Mouse (Mus musculus) mesoderm, embryonic 11.5 days (tissue): ENCODE measurements at regions not wholly inside any gene's neighbourhood (a gene's known extent, or its start where the extent isn't known, plus 50 kb on each side); places are given as distances from the start of the nearest gene placed in this dataset.
A peak's percentile ranks its signal among the peaks of the same experiment; 100 is the strongest.
"Not testable (repeated sequence)": the region's sequence is repeated elsewhere in the genome, so short reads cannot be mapped to it uniquely, and the experiment has no call there.

Source experiments
- DNase-seq: peaks from one replicate; pipeline ENCODE4 v3.0.0-alpha.2; 2012; ENCODE audit warnings: low read depth, low spot score

DNA sequence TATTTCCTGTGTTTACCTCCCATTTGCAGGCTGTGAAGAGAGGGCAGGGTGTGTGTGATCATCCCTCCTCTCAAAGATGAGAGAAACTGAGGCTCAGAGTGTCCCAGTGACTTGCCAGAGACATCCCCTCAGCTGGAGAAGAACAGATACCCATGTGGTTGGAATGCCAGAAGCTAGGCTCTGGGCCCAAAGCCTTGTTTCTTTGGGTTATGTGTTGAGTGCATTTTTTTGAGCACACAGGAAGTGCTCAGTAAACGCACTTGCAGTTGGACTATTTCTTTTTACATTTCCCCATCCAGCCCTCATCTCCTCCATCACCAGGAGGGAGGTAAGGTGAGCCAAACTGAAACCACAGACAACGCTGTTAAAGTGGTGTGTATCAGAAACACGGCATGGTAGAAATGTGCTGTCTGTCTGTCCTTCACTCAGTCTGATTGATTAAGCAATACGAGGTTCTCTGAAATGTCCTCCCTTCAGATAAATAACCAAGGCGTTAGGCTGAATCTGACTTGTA is 341.8 kb upstream of the 3110018I06Rik start:
- DNase-seq: no peak

DNA sequence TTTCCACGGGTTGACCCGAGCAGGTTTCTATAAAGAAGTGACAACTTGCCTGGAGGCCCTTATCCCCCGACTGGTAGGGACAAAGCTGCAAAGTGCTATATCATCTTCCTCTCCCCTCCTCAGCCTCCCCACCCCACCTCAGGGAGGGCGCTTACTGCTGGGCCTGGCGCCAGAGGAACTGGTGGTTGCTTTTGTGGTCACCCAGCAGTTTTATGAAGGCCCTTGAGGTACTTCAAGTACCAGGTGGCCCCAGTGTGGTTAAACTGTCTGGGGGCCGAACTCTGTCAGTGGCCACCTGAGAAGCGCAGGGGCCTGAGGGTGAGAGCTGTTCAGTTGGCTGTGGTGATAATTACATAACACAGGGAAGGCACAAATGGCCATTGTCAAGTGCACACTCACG is 340.0 kb upstream of the 3110018I06Rik start:
- no peak for DNase-seq

DNA sequence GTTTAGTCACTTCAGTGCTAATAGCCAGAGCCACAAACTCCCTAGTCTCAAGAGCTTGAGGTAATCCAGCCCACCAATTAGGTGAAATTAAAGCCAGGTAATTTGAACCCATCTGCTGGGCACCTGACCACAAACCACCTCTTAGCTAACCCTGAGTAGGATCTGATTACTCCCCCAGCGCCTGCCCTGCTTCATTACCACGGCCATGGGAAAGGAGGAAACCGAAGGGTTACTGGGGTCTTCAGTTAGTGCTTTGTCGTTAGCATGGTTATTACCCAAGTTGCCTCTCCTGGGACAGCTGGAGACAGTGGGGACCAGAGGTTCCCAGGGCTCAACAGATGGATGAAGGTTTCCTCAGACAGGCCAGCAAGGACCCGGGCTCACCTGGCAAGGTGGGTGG is 337.3 kb upstream of the 3110018I06Rik start:
- DNase-seq: no peak

DNA sequence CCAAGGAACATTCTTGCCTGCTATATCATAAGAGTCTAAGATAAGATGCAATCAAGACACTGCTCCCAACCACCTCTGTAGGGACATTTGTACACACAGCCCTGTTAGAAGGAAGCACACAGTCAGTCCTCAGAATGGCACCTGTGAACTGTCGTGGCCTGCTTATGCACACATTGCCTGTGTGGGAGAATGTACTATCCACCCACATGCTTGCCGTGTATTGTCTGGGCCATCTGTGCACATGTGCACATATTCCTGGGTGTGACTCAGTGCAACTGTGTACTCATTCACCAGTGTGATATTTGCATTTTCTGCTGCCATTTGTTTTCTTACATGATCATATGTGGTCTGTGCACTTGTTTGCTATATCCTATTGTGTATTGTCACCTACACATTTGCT is 333.8 kb upstream of the 3110018I06Rik start:
- DNase-seq: no peak

DNA sequence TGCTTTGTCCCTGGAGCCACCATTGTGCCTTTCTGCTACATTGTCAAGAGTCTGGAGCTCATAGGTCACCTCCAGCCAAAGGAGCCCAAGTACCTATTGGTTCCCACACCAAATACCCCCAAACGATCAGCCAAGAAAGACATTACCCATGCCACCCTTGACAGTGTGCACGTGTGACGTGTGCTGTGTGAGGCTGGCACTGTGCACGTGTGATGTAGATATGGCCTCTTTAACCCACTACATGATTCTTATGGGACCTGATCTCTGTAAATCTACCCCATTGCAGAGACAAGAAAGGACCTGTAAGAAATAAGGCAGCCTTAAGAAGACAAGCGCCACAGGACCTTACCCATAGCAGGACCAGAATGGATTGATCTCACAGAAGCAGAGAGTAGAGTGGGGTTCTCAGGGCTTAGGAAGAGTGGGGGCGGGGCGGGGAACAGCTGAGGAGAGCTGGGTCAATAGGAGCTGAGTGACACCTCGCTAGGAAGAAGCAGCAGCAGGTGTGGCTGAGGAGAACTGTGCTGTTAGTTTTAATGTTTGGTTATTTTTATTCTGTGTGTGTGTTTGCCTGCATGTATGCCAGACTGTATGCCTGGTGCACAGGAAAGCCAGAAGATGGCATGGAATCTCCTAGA is 331.5 kb upstream of the 3110018I06Rik start:
- no peak for DNase-seq

DNA sequence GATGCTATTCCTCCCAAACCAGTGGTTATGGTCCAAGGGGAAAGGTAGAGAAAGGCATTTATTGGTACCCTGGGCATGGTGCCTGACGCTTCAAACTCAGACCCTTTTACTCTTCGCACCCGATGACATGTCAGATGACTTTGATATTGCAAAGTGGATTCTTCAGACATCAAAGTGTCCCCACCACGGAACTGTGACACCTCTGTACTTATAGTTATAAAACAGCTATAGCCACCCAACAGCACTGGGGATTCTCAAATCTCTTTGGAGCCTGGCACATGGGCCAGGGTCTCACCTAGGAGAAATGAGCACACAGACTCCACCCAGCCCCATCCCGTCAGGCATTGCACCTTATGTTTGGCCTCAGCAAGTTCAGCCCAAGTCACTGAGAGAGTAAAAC is 329.3 kb upstream of the 3110018I06Rik start:
- DNase-seq: no peak

DNA sequence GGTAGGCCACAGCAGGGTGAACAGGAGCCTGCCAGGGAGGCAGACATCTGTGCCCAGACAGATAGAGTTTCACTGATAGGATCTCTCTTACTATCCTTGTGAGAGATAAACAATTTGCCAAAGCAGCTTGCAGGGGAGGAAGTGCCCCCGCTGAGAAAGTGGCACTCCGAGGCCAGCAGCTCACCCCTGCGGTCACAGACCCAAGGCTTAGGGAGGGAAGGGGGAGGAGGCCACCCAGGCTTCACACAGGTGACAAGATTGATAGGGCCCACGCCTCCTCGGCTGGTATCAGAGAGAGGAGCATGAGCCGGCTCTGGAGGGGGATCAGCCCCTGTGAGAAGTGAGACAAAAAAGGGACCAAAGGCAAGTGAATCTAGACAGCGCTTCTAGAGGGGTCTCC is 328.3 kb upstream of the 3110018I06Rik start:
- peak; percentile 40 for DNase-seq

DNA sequence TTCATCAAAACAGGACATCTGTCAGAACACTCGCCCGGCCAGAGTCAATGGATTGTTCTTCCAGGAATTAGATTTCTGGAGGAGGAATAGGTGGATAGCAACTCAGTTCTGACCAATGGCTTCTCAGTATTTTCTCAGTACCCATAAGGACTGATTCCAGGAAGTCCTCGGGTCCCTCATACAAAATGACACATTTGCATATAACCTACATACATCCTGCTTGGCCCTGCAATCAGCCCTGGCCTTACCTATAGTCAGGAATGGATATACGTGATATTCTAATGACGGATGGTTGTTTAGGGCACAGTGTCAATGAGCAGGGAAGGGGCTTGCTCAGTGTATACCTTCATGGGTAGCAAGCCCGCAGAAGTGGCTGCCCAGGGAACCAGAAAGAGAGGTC is 327.8 kb upstream of the 3110018I06Rik start:
- no peak for DNase-seq

DNA sequence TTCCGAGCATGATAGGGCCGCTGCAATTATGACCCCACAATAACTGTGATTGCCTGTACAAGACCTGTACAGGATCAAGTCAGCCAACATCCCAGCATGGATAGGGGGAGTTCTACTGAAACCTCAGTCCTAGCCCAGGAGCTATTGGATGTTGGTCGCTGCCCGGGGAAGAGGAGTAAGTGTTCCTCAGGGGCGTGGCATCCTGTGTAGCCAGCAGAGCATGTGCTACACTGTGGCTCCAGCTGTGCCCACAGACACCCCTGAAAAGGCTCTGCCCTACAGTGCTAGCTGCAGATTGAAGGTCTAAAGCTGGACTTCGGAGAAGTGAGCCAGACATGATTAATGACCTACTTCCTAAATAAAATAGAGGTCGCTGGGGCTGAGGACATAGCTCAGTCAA is 317.5 kb upstream of the 3110018I06Rik start:
- no peak for DNase-seq

DNA sequence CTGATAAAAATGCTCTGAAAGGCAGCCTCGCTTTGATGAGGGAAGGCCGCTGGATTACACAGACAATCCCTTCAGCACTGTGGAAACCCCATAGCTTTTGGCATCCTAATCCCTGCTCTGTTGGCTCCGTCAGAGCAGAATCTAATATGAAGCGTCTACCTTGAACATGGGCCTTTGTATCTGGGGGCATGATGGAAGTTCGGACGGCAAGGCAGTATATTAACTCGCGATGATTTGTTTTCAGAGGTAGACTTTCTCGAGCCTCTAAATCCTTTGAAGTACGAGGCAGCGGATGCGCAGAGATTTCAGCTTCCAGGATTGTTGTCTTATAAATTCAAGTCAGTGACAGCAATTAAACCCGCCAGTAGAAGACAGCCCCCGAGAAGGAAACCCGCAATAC is 316.8 kb upstream of the 3110018I06Rik start:
- DNase-seq: no peak

DNA sequence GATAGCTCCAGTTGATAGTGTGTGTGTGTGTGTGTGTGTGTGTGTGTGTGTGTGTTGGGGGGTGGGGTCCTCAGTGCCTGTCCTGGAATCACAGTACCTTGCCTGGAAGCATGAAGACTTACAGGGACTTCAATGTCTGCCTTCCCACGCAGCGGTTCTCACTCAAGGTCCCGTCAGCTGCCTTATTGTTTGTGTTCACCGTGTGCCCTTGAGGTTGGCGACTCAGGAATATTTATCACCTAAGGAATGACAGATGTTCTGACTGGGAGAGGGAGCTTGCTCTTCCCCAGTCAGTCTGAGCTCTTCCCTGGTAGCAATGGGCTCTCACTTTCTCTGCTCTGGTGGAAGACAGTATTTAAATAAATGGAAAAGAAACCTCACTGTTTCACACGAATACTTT is 309.8 kb upstream of the 3110018I06Rik start:
- no peak for DNase-seq

DNA sequence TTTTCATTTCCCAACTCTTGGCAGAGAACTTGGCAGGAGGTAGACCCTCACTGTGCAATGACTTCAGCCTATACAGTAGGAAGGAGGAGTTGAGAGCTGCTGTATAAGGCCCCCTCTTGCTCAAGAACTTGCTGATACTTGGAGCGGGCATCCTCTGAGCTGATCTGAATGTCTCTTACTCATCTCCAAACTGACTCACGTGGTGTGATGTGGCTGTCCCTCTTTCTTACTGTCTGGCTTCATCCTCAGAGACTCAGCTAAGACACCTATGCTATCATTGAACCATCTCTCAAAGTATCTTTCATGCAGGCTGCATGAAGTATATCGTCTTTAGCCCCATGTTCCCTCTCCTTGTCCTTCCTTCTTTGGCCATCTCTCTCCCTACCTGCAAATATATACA is 307.9 kb upstream of the 3110018I06Rik start:
- DNase-seq: no peak

DNA sequence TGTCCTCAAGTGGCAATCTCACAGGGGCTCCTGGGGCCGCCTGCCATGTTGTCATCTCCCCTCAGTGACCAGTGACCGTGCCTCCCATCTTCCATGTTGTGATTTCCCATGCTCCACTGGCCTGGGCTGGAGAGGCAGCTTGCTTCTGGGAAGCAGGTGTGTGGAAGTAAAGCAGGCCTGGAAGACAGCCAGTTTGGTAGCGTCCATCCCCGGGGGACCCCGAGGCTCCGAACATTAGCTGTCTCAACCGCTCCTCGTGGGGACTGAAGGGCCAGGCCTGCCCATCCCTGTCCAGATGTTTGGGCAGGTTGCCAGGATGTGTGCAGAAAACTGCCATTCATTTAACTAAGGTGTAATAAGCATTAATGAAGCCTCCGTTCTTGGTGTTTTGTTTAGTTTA is 307.1 kb upstream of the 3110018I06Rik start:
- no peak for DNase-seq

DNA sequence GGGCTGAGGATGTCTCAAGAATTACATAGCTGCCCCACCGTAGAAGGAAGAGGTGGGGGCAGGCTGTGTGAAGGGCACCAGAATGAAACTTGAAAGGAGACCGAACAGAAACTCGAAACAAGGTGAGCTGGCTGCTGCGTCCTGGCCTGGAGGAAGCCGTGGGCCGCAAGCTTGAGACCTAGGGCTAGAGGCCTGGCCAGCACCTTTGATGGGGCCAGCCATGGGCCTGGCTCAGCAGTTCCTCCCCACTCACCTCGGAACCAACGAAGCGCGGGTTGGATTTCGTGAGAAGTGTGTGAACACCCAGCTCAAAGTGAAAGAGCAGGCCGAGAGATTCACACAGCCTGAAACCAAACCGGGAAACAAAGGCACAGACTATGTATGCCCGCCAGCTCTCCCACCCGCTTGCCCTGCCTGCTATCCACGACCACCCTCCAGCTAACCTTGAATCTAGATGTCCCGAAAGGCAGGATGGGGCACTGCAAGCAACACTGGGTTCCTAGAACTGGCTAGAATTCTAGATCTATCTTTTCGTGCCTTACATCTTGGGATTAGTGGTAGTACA is 306.3 kb upstream of the 3110018I06Rik start:
- no peak for DNase-seq

DNA sequence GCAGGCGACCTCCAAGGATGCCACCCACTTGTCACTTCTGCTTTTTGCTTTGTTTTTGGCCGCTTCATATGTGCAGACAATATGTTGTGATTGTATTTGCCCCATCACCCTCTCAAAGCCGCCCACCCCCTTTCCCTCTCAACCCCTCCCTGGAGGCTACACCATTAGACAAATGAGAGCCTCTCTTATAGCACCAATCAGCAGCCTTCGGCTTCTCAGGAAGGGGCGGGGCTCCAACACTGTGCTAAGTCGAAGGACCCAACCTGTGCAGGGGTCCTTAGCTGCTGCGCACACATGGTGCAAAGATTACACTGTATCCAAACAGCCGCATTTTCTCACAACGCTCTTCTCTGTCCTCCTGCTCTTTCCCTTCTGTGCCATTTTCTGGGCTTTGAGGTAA is 305.1 kb upstream of the 3110018I06Rik start:
- no peak for DNase-seq

DNA sequence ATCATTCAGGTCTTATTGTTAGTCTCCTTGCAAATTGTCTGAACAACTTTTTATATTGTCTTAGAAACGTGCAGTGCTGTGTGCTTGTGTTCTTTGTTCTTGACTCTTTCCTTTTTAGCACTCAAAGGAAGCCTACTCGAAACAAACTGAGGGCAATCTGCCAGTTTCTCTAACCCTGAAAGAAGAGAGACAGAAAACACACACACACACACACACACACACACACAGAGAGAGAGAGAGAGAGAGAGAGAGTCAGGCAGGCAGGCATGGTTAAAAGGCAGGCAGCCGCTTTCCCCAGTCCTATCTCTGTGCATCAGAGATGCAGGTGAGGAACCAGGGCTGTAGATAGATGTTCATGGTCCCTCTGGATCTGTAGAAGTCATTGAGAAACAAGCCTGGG is 304.0 kb upstream of the 3110018I06Rik start:
- no peak for DNase-seq

DNA sequence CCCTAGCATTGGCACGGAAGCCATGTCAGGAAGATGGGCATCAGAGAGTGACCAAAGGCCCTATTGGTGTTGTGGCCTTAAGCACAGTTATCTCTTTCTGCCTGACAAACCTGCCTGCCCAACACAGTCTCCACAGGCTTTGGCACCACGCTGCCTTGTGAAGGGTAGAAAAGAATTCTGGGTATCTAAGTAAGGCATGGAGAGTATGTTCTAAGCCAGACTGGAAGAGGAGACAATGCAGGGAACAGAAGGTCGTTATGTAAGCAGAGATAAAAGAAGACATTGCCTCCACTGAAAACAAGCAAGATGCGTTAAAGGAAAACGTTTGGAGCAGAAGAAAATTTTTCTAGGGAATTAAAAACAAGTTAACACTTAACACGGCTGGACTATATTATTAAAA is 302.1 kb upstream of the 3110018I06Rik start:
- DNase-seq: no peak

DNA sequence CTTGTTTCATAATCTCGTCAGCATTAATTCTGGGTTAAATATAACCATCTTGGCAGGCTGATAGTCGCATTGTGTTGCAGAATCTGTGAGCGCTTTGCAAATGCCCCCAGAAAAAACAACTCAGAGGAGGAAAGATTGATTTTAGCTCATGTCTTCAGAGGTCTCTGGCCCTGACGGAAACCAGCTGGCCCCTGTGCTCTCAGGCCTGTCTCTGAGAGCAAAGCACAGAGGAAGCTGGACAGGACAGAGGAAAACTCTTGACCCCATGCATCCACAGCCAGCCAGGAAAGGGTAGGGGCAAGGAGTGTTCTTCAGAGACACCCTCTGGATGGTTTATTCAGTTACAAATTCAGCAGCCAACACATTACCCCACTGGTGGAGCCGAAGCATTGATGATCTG is 300.4 kb upstream of the 3110018I06Rik start:
- no peak for DNase-seq

DNA sequence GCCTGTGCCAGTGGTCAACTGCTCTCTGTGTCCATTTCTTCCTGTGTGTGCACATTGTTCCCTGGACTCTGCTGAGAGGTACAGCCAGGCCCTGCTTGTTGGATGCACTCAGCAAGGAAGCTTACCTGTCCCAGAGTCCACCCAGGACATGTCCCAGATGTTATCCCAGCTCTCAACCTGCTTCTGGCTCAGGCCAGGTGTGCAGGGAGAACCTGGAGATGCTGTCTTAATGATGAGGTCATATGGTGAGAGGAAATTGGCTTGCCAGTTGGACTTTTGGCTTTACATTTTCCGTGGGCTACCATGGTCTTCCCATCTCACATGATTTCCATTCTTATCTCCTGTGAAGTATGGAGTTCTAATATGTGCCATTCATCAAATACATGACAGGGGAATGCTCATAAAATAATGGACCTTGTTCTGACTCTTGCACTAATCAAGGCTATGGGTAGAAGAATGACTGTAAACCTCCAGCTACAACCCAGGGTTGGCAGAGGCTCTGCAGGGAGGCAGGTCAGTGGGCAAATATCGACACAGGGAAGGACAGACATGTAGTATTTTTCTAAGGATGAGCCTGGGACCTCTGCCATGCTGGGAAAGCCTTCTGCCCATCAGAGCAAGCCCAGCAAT is 289.9 kb upstream of the 3110018I06Rik start:
- DNase-seq: no peak

DNA sequence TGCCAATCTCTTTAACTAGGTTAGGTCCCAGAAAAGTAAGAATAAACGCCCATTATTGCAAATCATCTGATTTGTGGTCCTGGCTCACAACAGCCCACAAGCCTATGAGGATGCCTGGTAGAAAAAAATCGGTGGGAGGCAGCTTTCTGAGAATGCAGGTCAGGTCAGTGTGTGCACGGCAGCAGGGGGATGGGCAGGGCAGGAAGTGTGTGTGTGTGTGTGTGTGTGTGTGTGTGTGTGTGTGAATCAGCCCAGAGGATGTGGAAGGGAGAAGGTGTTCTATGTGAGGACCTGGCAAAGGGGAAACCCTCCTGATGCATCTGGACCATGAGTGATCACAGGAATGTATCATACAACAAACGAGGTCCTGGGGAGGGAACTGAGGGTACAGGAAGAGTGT is 287.5 kb upstream of the 3110018I06Rik start:
- DNase-seq: no peak

DNA sequence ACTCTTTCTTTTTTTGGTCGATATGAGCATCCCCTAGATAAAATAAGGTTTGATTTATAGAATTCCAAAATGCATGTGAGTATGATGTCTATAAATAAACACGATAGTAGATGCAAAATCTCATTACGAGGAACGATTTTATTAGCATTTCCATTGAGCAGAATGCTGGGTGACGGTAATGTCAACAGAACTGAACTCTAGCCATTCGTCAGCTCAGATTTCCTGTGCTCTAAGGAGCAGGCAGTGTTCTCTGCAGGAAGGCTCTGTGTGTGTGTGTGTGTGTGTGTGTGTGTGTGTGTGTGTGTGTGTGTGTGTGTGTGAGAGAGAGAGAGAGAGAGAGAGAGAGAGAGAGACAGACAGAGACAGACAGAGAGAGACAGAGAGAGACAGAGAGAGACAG is 279.6 kb upstream of the 3110018I06Rik start:
- DNase-seq: not testable (repeated sequence)

DNA sequence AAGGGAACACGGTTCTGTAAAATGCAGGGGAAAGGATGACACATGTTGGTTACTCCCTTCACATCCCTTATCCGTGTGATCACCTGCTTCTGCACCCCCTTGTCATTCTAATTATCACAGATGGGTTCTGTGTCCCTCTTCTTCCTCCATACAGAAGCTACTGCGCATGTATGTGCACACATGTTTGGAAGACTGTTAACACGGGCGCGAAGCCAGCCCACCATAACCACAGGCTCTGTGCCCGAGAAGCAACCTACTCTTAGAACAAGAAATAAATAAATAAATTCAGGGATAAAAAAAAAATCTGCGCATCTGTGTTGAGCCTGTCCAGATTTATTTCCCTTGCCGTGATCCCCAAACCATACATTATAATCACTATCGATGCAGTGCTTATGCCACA is 275.6 kb upstream of the 3110018I06Rik start:
- no peak for DNase-seq

DNA sequence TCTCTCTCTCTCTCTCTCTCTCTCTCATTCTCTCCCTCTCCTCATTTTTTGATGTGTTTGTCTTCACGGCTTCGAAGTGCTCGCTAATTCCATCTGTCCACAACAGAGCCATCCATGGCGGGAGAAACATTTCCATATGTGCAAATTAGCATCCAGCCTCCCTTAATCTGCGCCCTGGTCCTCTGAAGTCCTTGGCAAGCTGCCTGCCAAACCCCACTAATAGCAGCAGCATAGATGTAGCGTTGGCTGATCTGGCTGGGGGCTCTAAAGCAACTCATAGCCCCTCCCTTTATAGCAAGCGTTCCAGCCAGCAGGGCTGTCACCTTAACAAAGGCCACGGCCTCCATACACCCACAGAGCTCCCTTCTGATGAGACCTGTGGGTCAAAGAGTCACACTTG is 272.3 kb upstream of the 3110018I06Rik start:
- DNase-seq: no peak
